Mouse (Mus musculus) ES-E14 (cell line): ENCODE results near the gene Nbr1. TPM values are rescaled to one million over a fixed set of nuclear protein-coding genes. Genes with fewer than 3 reads are reported as not detected.
A peak's percentile ranks its signal among the peaks of the same experiment; 100 is the strongest.

ENCODE experiments used
- DNase-seq: peaks from one replicate; pipeline ENCODE4 v3.0.0-alpha.2; 2013; ENCODE audit warnings: low read depth, low spot score
- H3K27ac ChIP-seq: 2 replicates; pipeline ENCODE4 v1.5.1; 2012; ENCODE audit warnings: low read depth, mild to moderate bottlenecking, low read length, moderate library complexity, mixed read lengths; ENCODE audit not compliant: poor library complexity, insufficient read depth, severe bottlenecking
- H3K36me3 ChIP-seq: 2 replicates; pipeline ENCODE4 v1.6.1; 2012; ENCODE audit warnings: mild to moderate bottlenecking, low read length, moderate library complexity, mixed read lengths; ENCODE audit not compliant: control insufficient read depth, poor library complexity, insufficient read depth, severe bottlenecking
- H3K4me1 ChIP-seq, 2 experiments: fragments of 150-350 bp in 1 of 2; sonication (generic) in 1 of 2; 2 replicates each; pipeline ENCODE4 v1.6.1; 2012; ENCODE audit warnings: low read length in 2 of 2, mild to moderate bottlenecking in 1 of 2, mixed read lengths in 1 of 2; ENCODE audit not compliant: control insufficient read depth in 2 of 2, insufficient read depth in 2 of 2, poor library complexity in 1 of 2
- H3K4me3 ChIP-seq, 2 experiments: fragments of 150-350 bp in 1 of 2; sonication (generic) in 1 of 2; 2 replicates each; pipeline ENCODE4 v1.5.1; 2012; ENCODE audit warnings: low read length in 2 of 2, low read depth in 1 of 2, mild to moderate bottlenecking in 1 of 2, mixed read lengths in 1 of 2; ENCODE audit not compliant: insufficient read depth in 1 of 2, poor library complexity in 1 of 2, severe bottlenecking in 1 of 2
- H3K9ac ChIP-seq: 2 replicates; pipeline ENCODE4 v1.6.1; 2012; ENCODE audit warnings: low read depth, mild to moderate bottlenecking, low read length, mixed read lengths; ENCODE audit not compliant: poor library complexity, insufficient read depth, severe bottlenecking
- H3K9me3 ChIP-seq: fragments of 150-350 bp; sonication (generic); 2 replicates; pipeline ENCODE4 v1.6.1; 2012; ENCODE audit warnings: low read depth, mild to moderate bottlenecking, low read length; ENCODE audit not compliant: control insufficient read depth, insufficient read depth
- CHD2 ChIP-seq: IDR thresholded peaks from 2 replicates; pipeline ENCODE4 v1.6.1; 2014; ENCODE audit warnings: mild to moderate bottlenecking, low read depth, low read length, inconsistent platforms
- HCFC1 ChIP-seq: IDR thresholded peaks from 2 replicates; pipeline ENCODE4 v1.6.1; 2012; ENCODE audit warnings: low read length, inconsistent platforms, borderline replicate concordance; ENCODE audit not compliant: insufficient read depth
- MAFK ChIP-seq: IDR thresholded peaks from 2 replicates; pipeline ENCODE4 v1.6.1; 2014; ENCODE audit warnings: mild to moderate bottlenecking, low read depth, low read length, inconsistent platforms; ENCODE audit not compliant: insufficient read depth
- ZC3H11A ChIP-seq: IDR thresholded peaks from 2 replicates; pipeline ENCODE4 v1.6.1; 2012; ENCODE audit warnings: low read depth, mild to moderate bottlenecking, inconsistent platforms, low read length, borderline replicate concordance
- ZNF384 ChIP-seq: IDR thresholded peaks from 2 replicates; pipeline ENCODE4 v1.6.1; 2012; ENCODE audit warnings: low read depth, low read length, inconsistent platforms
- in situ Hi-C, 2 experiments: fragments of 600-800 bp; cut with MboI; formaldehyde crosslinking; loops; one replicate each; pipeline ENCODE4 v1.15.1; 2025; ENCODE audit warnings: low sequenced_read_pairs in 2 of 2, inconsistent platforms in 1 of 2; ENCODE audit not compliant: unreplicated experiment in 2 of 2
- total RNA-seq: library from RNA; depleted of rRNA; stranded (reverse); fragments of 300-350 nt; gene quantifications from 2 replicates; pipeline ENCODE4 v1.2.3, GENCODE M21; 2012

The Nbr1 gene
- total RNA-seq, 1 experiment = 101 TPM

DNA sequence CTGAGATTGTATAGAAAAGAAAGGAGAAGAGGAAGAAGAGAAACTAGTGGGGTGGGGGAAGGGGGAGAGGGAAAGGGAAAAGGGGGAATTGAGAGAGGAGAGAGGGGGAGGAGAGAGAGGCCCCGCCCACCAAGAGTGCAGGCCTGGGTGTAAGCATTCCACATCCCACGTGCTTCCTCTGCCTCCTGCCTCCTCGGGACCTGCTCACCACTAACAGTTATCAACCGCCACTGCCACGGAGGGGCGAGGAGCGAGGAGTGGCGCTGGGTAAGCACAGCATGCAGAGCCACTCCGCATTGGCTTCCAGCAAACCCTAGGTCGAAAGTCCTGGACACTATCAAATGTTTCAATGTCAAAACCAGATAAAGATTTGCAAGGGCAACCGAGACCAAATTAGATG is 58.5 kb downstream of the Nbr1 start:
- in situ Hi-C loops = no loop called here
- peak overlapping the region; percentile 58; the same call in 1 of the 2 replicates for H3K9ac ChIP-seq
- no peak overlapping the region; the same call in 1 of the 2 replicates for H3K27ac ChIP-seq
- TF ChIP-seq CHD2 (no peak), ZNF384 (no peak), HCFC1 (no peak), ZC3H11A (no peak), MAFK (no peak)
- H3K4me1 ChIP-seq = peaks cover 4 to 14% of the 10 kb centered on the region in 2 experiments; a peak in 2 of 4 replicates
- no peaks in the 10 kb centered on the region; the same call in 1 of the 2 replicates for H3K36me3 ChIP-seq
- DNase-seq = no peak
- H3K4me3 ChIP-seq = no peak overlapping the region; a peak in 1 of 4 replicates
- 0 out of 2 replicates have a peak, but pooled peaks cover 4% of the 10 kb centered on the region for H3K9me3 ChIP-seq

DNA sequence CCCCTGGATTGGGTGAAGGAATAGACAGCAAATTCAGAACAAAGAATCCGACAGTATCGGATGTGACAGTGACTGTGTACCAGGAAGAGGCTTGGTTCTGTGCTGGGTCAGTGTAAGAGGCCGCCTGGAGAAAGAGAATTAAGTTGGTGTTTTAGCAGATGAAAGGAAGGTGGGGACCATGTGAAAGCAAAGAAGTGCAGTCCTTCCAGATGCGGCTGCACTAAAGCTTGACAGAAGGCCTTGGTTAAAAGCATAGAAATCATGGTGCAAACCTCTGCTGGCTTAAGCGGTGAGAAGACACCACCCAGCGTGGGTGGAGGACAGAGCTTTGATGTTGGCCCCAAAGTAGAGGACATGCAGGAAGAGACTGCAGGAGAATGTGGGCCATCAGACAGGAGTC is 61.6 kb downstream of the Nbr1 start:
- TF ChIP-seq HCFC1 (no peak), ZNF384 (no peak), CHD2 (no peak), ZC3H11A (no peak), MAFK (no peak)
- H3K4me3 ChIP-seq = no peak overlapping the region
- H3K9ac ChIP-seq = no peak overlapping the region
- in situ Hi-C loops = no loop called here
- no peak for DNase-seq
- no peak overlapping the region for H3K27ac ChIP-seq
- peaks cover 4 to 23% of the 10 kb centered on the region in 2 experiments; a peak in 3 of 4 replicates for H3K4me1 ChIP-seq
- no peaks in the 10 kb centered on the region; the same call in 1 of the 2 replicates for H3K36me3 ChIP-seq
- H3K9me3 ChIP-seq = 0 out of 2 replicates have a peak, but pooled peaks cover 2% of the 10 kb centered on the region

DNA sequence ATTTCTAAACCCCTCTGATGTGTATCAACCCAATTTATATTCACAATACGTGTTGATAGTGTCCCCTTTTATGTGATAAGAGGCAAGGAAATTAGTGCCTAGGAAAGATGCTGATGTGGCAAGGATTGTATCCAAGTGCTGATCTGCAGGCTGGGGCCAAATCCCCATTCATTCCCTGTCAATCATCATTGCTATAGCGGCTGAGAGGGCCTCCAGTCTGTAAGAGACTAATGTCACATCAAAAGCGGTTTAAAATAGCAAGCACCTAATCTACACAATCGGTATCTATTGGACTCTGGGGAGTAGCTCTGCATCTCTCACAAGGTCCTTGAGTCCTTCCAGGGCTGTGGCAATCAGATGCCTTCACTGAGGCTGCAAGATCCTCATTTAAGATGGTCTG is 62.2 kb downstream of the Nbr1 start:
- TF ChIP-seq ZNF384 (no peak), MAFK (no peak), CHD2 (no peak), ZC3H11A (no peak), HCFC1 (no peak)
- H3K9me3 ChIP-seq = 0 out of 2 replicates have a peak, but pooled peaks cover 2% of the 10 kb centered on the region
- no peak for DNase-seq
- H3K36me3 ChIP-seq = no peaks in the 10 kb centered on the region; the same call in 1 of the 2 replicates
- peaks cover 4 to 23% of the 10 kb centered on the region in 2 experiments; a peak in 3 of 4 replicates for H3K4me1 ChIP-seq
- no peak overlapping the region for H3K9ac ChIP-seq
- no peak overlapping the region for H3K4me3 ChIP-seq
- no peak overlapping the region for H3K27ac ChIP-seq
- in situ Hi-C loops = no loop called here

DNA sequence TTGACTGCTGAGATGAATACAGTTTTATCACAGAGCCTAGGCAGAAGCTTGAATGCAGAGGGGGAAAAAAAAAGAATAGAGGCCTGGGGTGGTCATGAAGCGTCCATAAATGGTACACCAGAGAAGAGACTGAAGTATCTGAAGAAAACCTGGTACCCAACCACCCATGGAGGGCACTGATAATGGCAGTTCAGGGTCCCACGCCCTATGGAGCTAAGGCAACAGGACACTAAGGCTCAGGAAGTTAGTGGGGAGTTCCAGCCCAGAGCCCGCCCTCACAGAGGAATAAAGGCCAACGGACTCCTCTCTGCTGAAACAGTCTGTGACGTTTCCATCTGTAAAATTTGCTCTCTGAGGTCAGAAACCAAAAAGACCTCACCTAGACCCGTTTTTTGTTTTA is 63.4 kb downstream of the Nbr1 start:
- H3K9ac ChIP-seq = no peak overlapping the region
- H3K27ac ChIP-seq = no peak overlapping the region
- H3K36me3 ChIP-seq = no peaks in the 10 kb centered on the region; the same call in 1 of the 2 replicates
- H3K4me1 ChIP-seq = peaks cover 4 to 23% of the 10 kb centered on the region in 2 experiments; a peak in 3 of 4 replicates
- H3K4me3 ChIP-seq = no peak overlapping the region
- no peak for DNase-seq
- TF ChIP-seq CHD2 = no peak
- no peak for TF ChIP-seq ZC3H11A
- no peak for TF ChIP-seq HCFC1
- TF ChIP-seq MAFK = no peak
- no peak for TF ChIP-seq ZNF384
- in situ Hi-C loops = no loop called here
- no peaks in the 10 kb centered on the region for H3K9me3 ChIP-seq

DNA sequence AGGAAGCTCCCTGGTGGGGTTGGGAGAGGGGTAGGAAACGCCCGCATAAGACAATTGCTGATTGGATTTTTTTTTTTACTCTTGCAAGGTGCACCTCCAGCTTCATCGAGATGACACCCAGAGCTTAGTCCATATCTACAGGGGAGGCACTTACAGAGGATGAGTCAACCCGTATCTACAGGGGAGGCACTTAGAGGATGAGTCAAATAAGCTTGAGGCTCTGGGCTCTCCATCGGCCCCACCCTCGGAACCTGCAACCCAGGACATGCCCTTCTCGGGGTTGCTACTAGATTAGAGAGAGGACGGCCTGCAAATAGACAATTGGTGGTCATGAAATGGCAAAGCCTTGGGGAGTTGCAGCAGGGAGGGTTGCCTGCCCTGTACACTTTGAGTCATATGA is 64.2 kb downstream of the Nbr1 start:
- no peak overlapping the region for H3K27ac ChIP-seq
- no peak overlapping the region for H3K4me3 ChIP-seq
- peaks cover 4 to 17% of the 10 kb centered on the region in 2 experiments; a peak in 3 of 4 replicates for H3K4me1 ChIP-seq
- in situ Hi-C loops = no loop called here
- H3K9me3 ChIP-seq = no peaks in the 10 kb centered on the region
- no peak for DNase-seq
- no peaks in the 10 kb centered on the region for H3K36me3 ChIP-seq
- H3K9ac ChIP-seq = no peak overlapping the region
- TF ChIP-seq ZNF384 = no peak
- TF ChIP-seq ZC3H11A = no peak
- no peak for TF ChIP-seq CHD2
- no peak for TF ChIP-seq MAFK
- TF ChIP-seq HCFC1 = no peak
